Mouse (Mus musculus) gastrocnemius, postnatal 4 days (tissue): ENCODE results near the gene Tada2b. TPM values are rescaled to one million over a fixed set of nuclear protein-coding genes. Genes with fewer than 3 reads are reported as not detected.
A peak's percentile ranks its signal among the peaks of the same experiment; 100 is the strongest.

Experiments
- DNase-seq, 2 experiments: peaks; one replicate each; pipeline ENCODE4 v3.0.0; 2021 to 2022; ENCODE audit warnings: low spot score in 2 of 2, mixed read lengths in 2 of 2
- total RNA-seq, 2 experiments: library from RNA; stranded (reverse); gene quantifications; 2 replicates each; pipeline ENCODE4 v1.2.3; 2021

Tada2b gene
- total RNA-seq, 2 experiments from 2014 or later = 11.3 to 13.5 TPM

DNA sequence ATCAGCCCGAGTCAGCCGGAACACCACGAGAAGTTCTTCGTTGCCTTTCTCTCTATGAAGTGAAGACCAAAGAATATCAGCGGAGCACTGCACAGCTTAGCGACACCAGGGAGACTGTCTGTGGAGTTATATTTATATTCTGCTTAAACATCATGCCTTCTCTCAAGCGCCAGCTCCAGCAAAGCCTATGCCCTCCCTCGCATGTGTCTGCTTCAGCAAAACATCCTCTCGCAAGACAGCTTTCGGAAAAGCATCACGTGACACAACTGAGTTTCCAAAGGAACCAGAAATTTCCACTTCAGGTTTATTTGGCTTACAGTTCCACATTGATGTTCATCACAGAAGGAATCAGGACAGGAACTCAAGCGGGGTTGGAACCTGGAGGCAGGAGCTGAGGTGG is 36.2 kb downstream of the Tada2b start:
- DNase-seq = no peak

DNA sequence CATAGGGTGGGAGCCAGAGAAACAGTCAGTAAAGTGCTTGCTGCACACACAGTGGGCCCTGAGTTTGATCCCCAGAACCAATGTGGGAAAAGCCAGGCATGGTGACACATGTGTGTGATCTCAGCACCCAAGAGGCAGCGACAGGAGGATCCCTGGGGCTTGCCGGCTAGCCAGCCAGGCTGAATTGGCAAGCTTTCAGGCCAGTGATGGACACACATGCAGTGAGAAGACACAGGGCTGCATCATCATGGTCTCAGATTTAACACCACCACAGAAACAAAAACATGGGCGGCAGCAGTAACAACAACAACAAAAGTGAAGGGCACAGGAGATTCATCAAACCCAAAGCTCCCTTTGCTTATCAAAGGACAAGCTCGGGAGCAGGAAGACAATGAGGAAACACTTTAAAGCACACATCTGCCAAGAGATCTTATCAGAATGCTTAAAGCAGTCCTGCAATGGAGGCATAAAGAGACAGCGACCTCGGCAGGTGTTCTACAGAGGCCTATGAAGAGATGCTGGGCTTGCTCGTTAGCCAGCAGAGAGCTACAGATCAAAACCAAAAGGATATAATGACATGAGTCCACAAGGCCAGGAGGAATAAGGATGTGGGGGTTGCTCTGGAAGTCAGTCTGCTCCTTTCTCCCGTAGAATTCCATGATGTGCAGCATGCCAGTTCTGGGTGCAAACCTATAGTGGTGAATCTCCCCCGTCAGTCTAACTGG is 37.8 kb downstream of the Tada2b start:
- no peak for DNase-seq

DNA sequence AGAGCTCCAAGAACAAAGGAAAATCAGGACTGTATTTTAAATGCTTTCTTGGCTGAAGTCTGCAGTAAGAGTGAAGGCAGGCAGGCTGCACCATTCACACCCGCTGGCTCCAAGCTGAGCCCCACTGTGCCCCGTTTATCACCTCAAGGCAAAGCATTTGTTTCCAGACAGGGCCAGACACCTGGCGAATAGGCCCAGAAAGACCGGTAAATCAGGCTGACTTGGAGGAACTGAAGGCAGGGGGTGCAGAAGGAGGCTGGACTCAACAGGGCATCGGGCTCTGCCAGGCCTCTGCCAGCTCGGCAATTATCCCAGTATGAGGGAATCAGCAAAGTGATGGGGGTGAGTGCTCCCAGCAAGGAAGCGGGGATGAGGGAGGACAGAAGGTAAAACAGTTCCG is 39.1 kb downstream of the Tada2b start:
- DNase-seq = no peak

GRCm38 (mm10) chr5:36444611-36445010 is 39.5 kb downstream of the Tada2b start:
- DNase-seq = no peak

GRCm38 (mm10) chr5:36440741-36441140 is 43.3 kb downstream of the Tada2b start:
- no peak for DNase-seq

DNA sequence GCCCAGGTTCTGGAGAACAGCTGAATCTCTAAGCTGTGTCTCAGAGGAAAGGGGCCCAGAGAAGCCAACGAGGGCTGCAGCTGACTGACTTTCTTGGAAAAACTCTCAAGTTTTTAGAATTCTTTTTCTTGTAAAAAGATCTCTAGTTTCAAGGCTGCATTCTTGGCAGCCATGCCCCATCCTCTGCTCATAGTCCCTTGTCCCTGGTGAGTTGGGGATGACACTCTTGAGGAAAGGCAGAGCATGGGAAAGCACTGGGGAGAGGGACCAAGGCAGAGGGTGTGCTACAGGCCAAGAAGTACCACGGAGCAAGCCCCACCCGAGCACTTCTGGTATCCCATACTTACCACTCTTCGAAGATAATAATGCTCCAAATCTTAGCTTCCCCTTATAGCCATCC is 47.2 kb downstream of the Tada2b start:
- peak in 1 of 2 experiments; percentile 39 for DNase-seq

DNA sequence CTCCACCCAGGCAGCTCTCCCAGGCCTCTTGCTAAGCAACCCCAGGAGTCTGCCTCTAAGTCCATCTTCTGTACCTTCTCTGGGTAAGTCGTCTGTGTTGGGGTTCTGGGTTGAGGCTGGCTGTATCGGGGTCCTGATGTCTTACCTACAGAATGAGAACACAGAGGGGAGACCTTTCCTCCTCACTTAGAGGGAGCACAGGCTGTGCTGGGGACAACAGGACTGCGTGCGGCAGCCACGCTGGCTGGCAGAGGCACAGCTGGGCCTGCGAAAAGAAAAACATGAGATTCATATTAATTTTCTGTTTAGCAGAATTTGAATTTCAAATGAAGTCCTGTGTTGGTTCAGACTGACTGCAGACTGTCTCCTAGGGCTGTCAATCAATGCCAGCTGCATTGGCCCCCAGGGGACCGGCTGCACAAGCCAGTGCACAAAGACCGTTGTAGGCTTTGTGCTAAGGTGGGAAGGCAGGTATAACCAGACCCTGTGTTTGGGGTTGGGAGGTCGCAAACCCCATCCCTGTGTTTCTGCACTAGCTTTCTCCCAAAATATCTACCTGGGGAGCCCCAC is 49.6 kb downstream of the Tada2b start:
- no peak for DNase-seq

DNA sequence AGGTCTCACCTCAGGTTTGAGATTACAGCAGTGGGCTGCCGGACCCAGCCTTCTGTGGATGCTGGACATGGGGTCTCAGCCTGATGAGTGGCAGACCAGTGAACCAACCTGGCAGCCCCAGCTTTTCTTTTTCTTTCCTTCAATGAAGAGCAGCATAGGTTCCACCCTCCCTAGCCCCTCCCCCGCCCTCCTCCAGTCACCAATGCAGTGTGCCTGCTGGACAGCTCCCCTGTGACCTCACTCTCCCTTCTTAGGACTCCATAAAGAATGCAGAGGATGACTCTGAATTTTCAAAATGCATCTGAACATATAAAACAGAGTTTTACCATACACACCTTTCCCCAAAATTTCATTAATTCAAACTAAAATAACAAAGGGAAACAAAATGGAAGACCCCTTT is 52.4 kb downstream of the Tada2b start:
- no peak for DNase-seq

GRCm38 (mm10) chr5:36429551-36429950 is 54.5 kb downstream of the Tada2b start:
- DNase-seq = no peak

- DNase-seq = no peak
Observed at GRCm38 (mm10) chr5:36427831-36428230, 56.3 kb downstream of the Tada2b start.

DNA sequence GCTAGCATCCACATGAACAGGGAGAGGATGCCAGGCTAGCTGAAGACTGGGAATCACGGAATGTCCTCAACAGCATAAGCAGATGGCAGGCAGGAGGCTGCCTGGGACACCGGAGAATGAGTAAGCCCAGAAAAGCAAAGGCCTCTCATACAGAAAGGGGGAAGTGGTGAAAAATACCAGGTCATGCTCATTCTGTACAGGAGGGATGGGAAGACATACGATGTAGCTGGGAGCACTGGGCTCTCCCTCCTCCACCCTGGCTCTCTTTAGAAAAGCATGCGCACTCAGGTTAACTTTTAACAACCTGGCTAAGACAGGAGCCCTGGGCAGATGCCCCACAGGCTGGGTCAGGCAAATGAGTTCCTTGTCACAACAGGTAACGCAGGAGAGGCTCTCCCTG is 57.7 kb downstream of the Tada2b start:
- no peak for DNase-seq

- no peak for DNase-seq
Observed at GRCm38 (mm10) chr5:36424676-36425075, 59.4 kb downstream of the Tada2b start.

Other genes with a start within 250 kb of the Tada2b start
- gene Sorcs2, start 86.1 kb downstream of the Tada2b start, total RNA-seq = 10 to 100 TPM; 35.8 to 38.1 TPM
- 10 to 100 TPM; 31.7 to 34.9 TPM for gene Grpel1, start 19.3 kb downstream of the Tada2b start, total RNA-seq
- gene Ccdc96, start 303 bp upstream of the Tada2b start, total RNA-seq = under 1 TPM in 1 of 2 experiments, not detected in 1; 0.08 TPM
- 10 to 100 TPM; 24.8 to 27.5 TPM for gene Tbc1d14, start 109.0 kb upstream of the Tada2b start, total RNA-seq
- gene D5Ertd579e, start 211.7 kb upstream of the Tada2b start, total RNA-seq = 10 to 100 TPM; 61.3 to 72.9 TPM